Mouse (Mus musculus): Measurements from ENCODE around the gene Tox4.

DNA sequence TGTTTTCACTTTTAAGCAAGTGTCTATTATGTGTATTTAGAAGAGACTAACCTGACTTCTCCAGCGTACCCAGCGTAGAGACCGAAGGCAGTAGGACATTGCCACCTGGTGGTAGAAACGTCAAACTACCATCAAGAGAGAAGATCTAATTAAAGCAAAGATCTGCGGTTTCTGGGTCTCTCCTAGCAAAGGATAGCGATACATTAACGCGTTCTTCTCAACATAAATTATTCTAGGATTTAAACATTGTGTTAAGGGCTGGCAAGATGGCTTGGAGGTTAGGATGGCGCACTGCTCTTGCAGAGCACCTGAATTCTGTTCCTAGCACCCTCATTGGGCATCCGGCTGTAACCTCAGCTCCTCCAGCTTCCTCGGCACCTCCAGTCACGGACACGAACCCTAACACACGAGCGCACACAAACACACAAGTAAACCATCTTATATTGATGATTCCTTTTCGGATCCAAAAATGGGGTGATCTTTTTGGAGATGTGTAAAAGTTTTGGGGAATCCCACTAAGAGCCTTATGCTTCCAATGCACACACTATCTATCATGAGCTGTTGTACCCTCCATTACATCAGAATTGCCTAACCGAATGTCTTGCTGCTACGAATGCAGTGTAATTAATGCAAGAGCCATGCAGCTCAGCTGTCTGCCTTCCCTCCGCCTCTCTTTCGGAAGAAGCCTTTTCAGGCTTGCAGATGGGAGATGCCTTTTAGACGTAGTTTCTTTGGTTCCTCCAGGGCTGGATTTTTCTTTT is 60.0 kb downstream of the Tox4 start:
- TF ChIP-seq CTCF (IDR thresholded peaks at IDR 0.05; ENCODE audit: borderline replicate concordance, extremely low read depth, insufficient read depth, insufficient read length) (peak; percentile 81; the same call in 1 of the 2 replicates), POLR2A (IDR thresholded peaks at IDR 0.05; ENCODE audit: borderline replicate concordance, extremely low read depth, insufficient read depth, insufficient read length, poor library complexity, severe bottlenecking) (no peak)

Data from brain, embryonic 14.5 days (tissue).